ENCODE assay signal across 8 mouse cellular contexts in genomic region chr12:87443700-87444122, GRCm38 (mm10). TPM values are rescaled to one million over a fixed set of nuclear protein-coding genes. Genes with fewer than 3 reads are reported as not detected.
DNase-seq lines count a peak whose midpoint lies in the region; ATAC-seq and TF ChIP-seq lines count a peak whose summit lies in the region.

Slirp (plus strand) TSS chr12:87443896.
Alkbh1 (minus strand) TSS chr12:87444017.

- no peaks in the 10 kb centered on the region for H3K9me3 ChIP-seq in embryonic facial prominence, embryonic 15.5 days (replicated peaks)
- no peaks in the 10 kb centered on the region for H3K9me3 ChIP-seq in limb, embryonic 14.5 days (ENCODE audit: control insufficient read depth, low read length)
- no peaks in the 10 kb centered on the region for H3K9me3 ChIP-seq in midbrain, postnatal 0 days (ENCODE audit: low read length)

- TF ChIP-seq POLR2A in bone marrow, adult 2 months (IDR thresholded peaks at IDR 0.05; ENCODE audit: borderline replicate concordance, control insufficient read depth, low read depth, low read length), result peak; percentile 67; the same call in 1 of the 2 replicates
- TF ChIP-seq POLR2A in limb, embryonic 14.5 days (IDR thresholded peaks at IDR 0.05; ENCODE audit: borderline replicate concordance, extremely low read depth, insufficient read depth, insufficient read length), result peak; percentile 60; the same call in 1 of the 2 replicates

- H3K4me1 ChIP-seq in bone marrow, adult 2 months (ENCODE audit: control insufficient read depth, insufficient read depth, low read length), result peaks cover 1% of the 10 kb centered on the region; the same call in 1 of the 2 replicates
- peaks cover 20% of the 10 kb centered on the region for H3K4me1 ChIP-seq in embryonic facial prominence, embryonic 15.5 days
- H3K4me1 ChIP-seq in limb, embryonic 14.5 days (ENCODE audit: control insufficient read depth, insufficient read depth, low read length), result peaks cover 10% of the 10 kb centered on the region
- peaks cover 15% of the 10 kb centered on the region for H3K4me1 ChIP-seq in midbrain, postnatal 0 days (ENCODE audit: insufficient read depth, low read length)

- no peak for TF ChIP-seq CTCF in bone marrow, adult 2 months (IDR thresholded peaks at IDR 0.05; ENCODE audit: control insufficient read depth, insufficient read depth, low read length)
- TF ChIP-seq CTCF in midbrain, postnatal 0 days (IDR thresholded peaks at IDR 0.05), result no peak

- H3K36me3 ChIP-seq in embryonic facial prominence, embryonic 15.5 days, result peaks cover 35% of the 10 kb centered on the region
- H3K36me3 ChIP-seq in limb, embryonic 14.5 days (ENCODE audit: control insufficient read depth, insufficient read depth, low read length), result peaks cover 54% of the 10 kb centered on the region
- peaks cover 23% of the 10 kb centered on the region for H3K36me3 ChIP-seq in midbrain, postnatal 0 days (ENCODE audit: insufficient read depth, low read length)

- under 1% methylated on average over 28 of the region's 28 CpGs for WGBS in bone marrow, adult 2 months
- under 1% methylated on average over 28 of the region's 28 CpGs for WGBS in embryonic facial prominence, embryonic 15.5 days
- WGBS in limb, embryonic 14.5 days, result under 1% methylated on average over 28 of the region's 28 CpGs
- 0% methylated on average over 28 of the region's 28 CpGs for WGBS in midbrain, postnatal 0 days

- peak within 1 kb of the TSS; percentile 81 for H3K9ac ChIP-seq in embryonic facial prominence, embryonic 15.5 days
- H3K9ac ChIP-seq in limb, embryonic 14.5 days (ENCODE audit: low read depth, low read length, severe bottlenecking), result peak within 1 kb of the TSS; percentile 94
- peak within 1 kb of the TSS; percentile 85 for H3K9ac ChIP-seq in midbrain, postnatal 0 days (replicated peaks; ENCODE audit: low read length, poor library complexity, severe bottlenecking)

- H3K27ac ChIP-seq in bone marrow, adult 2 months (ENCODE audit: control insufficient read depth, insufficient read depth, low read depth, low read length, poor library complexity), result peak within 1 kb of the TSS; percentile 12; the same call in 1 of the 2 replicates
- H3K27ac ChIP-seq in embryonic facial prominence, embryonic 15.5 days (replicated peaks), result peak within 1 kb of the TSS; percentile 86
- peak within 1 kb of the TSS; percentile 91 for H3K27ac ChIP-seq in limb, embryonic 14.5 days (replicated peaks; ENCODE audit: low read depth, low read length)
- peak within 1 kb of the TSS; percentile 88 for H3K27ac ChIP-seq in midbrain, postnatal 0 days (ENCODE audit: low read depth, low read length)

- peak; percentile 94 for DNase-seq in 416B (ENCODE audit: low read depth)
- DNase-seq in heart, adult 8-10 months (ENCODE audit: low spot score), result peak; percentile 92
- peak; percentile 94 for DNase-seq in kidney, adult 9 months
- DNase-seq in limb, embryonic 14.5 days (ENCODE audit: low spot score), result peak; percentile 94
- DNase-seq in midbrain, postnatal 0 days (ENCODE audit: low spot score), result peak; percentile 97
- DNase-seq in spleen, postnatal 14 days (ENCODE audit: low spot score in 2 of 2), result peak; percentile 64 to 76

- no peaks in the 10 kb centered on the region for H3K27me3 ChIP-seq in embryonic facial prominence, embryonic 15.5 days
- no peaks in the 10 kb centered on the region for H3K27me3 ChIP-seq in limb, embryonic 14.5 days (ENCODE audit: control insufficient read depth, insufficient read depth, low read length)
- no peaks in the 10 kb centered on the region for H3K27me3 ChIP-seq in midbrain, postnatal 0 days (ENCODE audit: insufficient read depth, low read length)

- H3K4me2 ChIP-seq in embryonic facial prominence, embryonic 15.5 days (replicated peaks), result peak within 1 kb of the TSS; percentile 56
- H3K4me2 ChIP-seq in limb, embryonic 14.5 days (replicated peaks; ENCODE audit: low read depth, low read length, severe bottlenecking), result peak within 1 kb of the TSS; percentile 58
- peak within 1 kb of the TSS; percentile 76 for H3K4me2 ChIP-seq in midbrain, postnatal 0 days (ENCODE audit: low read depth, low read length, poor library complexity, severe bottlenecking)

- H3K4me3 ChIP-seq in bone marrow, adult 2 months (replicated peaks; ENCODE audit: control insufficient read depth, low read depth, low read length), result peak within 1 kb of the TSS; percentile 84
- H3K4me3 ChIP-seq in embryonic facial prominence, embryonic 15.5 days (replicated peaks), result peak within 1 kb of the TSS; percentile 73
- peak within 1 kb of the TSS; percentile 90 for H3K4me3 ChIP-seq in limb, embryonic 14.5 days (replicated peaks; ENCODE audit: low read length)
- peak within 1 kb of the TSS; percentile 100 for H3K4me3 ChIP-seq in midbrain, postnatal 0 days (ENCODE audit: low read depth, low read length)

- ATAC-seq in embryonic facial prominence, embryonic 15.5 days (ENCODE audit: insufficient number of reproducible peaks, low FRiP score, low TSS enrichment, low read depth), result peak; percentile 87
- peak; percentile 92 for ATAC-seq in limb, embryonic 14.5 days (ENCODE audit: low FRiP score, low read depth)
- ATAC-seq in midbrain, postnatal 0 days (ENCODE audit: low FRiP score), result peak; percentile 93

RNA-seq across cellular contexts. Expression of gene Slirp, which starts in this region (rescaled TPM):
- 67.6 and 160 TPM in 2 replicates for polyA plus RNA-seq in bone marrow, adult 2 months (2011; ENCODE audit: insufficient read depth, insufficient read length, low replicate concordance, missing spikeins)
- 276 and 281 TPM in 2 replicates for polyA plus RNA-seq in embryonic facial prominence, embryonic 15.5 days (2015; fragmentation: Nextera tagmentation; extraction: Ambion mirVana)
- 100 to 1,000 TPM; 162 to 197 (median 180) TPM for total RNA-seq in heart, adult 8-10 months (2022)
- 62.4 and 83.4 TPM in 2 replicates for polyA plus RNA-seq in limb, embryonic 14.5 days (2012; rRNA removed)
- polyA plus RNA-seq in limb, embryonic 14.5 days (2014; fragmentation: Nextera tagmentation; extraction: Ambion mirVana), result 292 and 314 TPM in 2 replicates
- total RNA-seq in midbrain, postnatal 0 days (2014; rRNA removed), result 38.9 and 58.2 TPM in 2 replicates
- polyA plus RNA-seq in midbrain, postnatal 0 days (2015; fragmentation: Nextera tagmentation; extraction: Ambion mirVana), result 181 and 194 TPM in 2 replicates

RNA-seq across cellular contexts. Expression of gene Alkbh1, which starts in this region (rescaled TPM):
- polyA plus RNA-seq in bone marrow, adult 2 months (2011; ENCODE audit: insufficient read depth, insufficient read length, low replicate concordance, missing spikeins), result 11.1 and 19.8 TPM in 2 replicates
- polyA plus RNA-seq in embryonic facial prominence, embryonic 15.5 days (2015; fragmentation: Nextera tagmentation; extraction: Ambion mirVana), result 60.7 and 61.0 TPM in 2 replicates
- 10 to 100 TPM in 2 of 4 experiments, 1 to 10 TPM in 2; 7.9 to 11.0 (median 9.7) TPM for total RNA-seq in heart, adult 8-10 months (2022)
- polyA plus RNA-seq in limb, embryonic 14.5 days (2012; rRNA removed), result 60.2 and 62.2 TPM in 2 replicates
- polyA plus RNA-seq in limb, embryonic 14.5 days (2014; fragmentation: Nextera tagmentation; extraction: Ambion mirVana), result 48.3 and 59.0 TPM in 2 replicates
- 20.3 and 28.7 TPM in 2 replicates for total RNA-seq in midbrain, postnatal 0 days (2014; rRNA removed)
- 31.5 and 36.8 TPM in 2 replicates for polyA plus RNA-seq in midbrain, postnatal 0 days (2015; fragmentation: Nextera tagmentation; extraction: Ambion mirVana)

Comparison
In these comparisons a context has a peak if more than half of its experiments do, and no peak if none do; other contexts are left out.
1. Peak in every context shown above with its lines: DNase-seq, ATAC-seq, H3K4me3 ChIP-seq and H3K27ac ChIP-seq.
2. H3K27ac ChIP-seq: peak in every context shown above with its lines; median percentile 91 in limb, embryonic 14.5 days; 88 in midbrain, postnatal 0 days; 86 in embryonic facial prominence, embryonic 15.5 days; 12 in bone marrow, adult 2 months.